Mouse (Mus musculus) myocyte (in vitro differentiated cells): ENCODE measurements around the gene Itpr1. TPM values are rescaled to one million over a fixed set of nuclear protein-coding genes. Genes with fewer than 3 reads are reported as not detected.
A peak's percentile ranks its signal among the peaks of the same experiment; 100 is the strongest.
"Not testable (repeated sequence)": the region's sequence is repeated elsewhere in the genome, so short reads cannot be mapped to it uniquely, and the experiment has no call there.

ENCODE experiments used
- H3K27me3 ChIP-seq: one replicate; pipeline ENCODE4 v1.6.1; 2011; ENCODE audit not compliant: control insufficient read depth, insufficient read depth, insufficient read length
- H3K36me3 ChIP-seq: one replicate; pipeline ENCODE4 v1.6.1; 2011; ENCODE audit not compliant: control insufficient read depth, insufficient read depth
- H3K4me2 ChIP-seq: one replicate; pipeline ENCODE4 v1.6.1; 2011; ENCODE audit warnings: low read depth, control low read depth
- H3K4me3 ChIP-seq: one replicate; pipeline ENCODE4 v1.5.1; 2011; ENCODE audit warnings: mild to moderate bottlenecking, control low read depth, moderate library complexity
- H3K79me2 ChIP-seq: one replicate; pipeline ENCODE4 v1.6.1; 2011; ENCODE audit not compliant: control insufficient read depth, insufficient read depth
- H3ac ChIP-seq: one replicate; pipeline ENCODE4 v1.6.1; 2011; ENCODE audit not compliant: control insufficient read depth, insufficient read length
- CEBPB ChIP-seq: IDR thresholded peaks from 2 replicates; pipeline ENCODE4 v1.6.1; 2011; ENCODE audit warnings: mild to moderate bottlenecking, moderate library complexity; ENCODE audit not compliant: poor library complexity, insufficient read depth, severe bottlenecking
- E2F4 ChIP-seq: IDR thresholded peaks from one replicate; pipeline ENCODE4 v1.6.1; 2011; ENCODE audit warnings: mild to moderate bottlenecking, control low read depth, moderate library complexity; ENCODE audit not compliant: insufficient read depth
- MAX ChIP-seq: IDR thresholded peaks from one replicate; pipeline ENCODE4 v1.6.1; 2011; ENCODE audit warnings: low read depth, mild to moderate bottlenecking, control low read depth
- MYOD1 ChIP-seq, 3 experiments: IDR thresholded peaks; one replicate each; pipeline ENCODE4 v1.6.1; 2011; ENCODE audit warnings: control low read depth in 2 of 3, low read depth in 2 of 3, mild to moderate bottlenecking in 2 of 3, moderate library complexity in 1 of 3; ENCODE audit not compliant: insufficient read length in 2 of 3, control insufficient read depth in 1 of 3
- MYOG ChIP-seq, 3 experiments: IDR thresholded peaks; one replicate each; pipeline ENCODE4 v1.6.1; 2011; ENCODE audit warnings: control low read depth in 2 of 3, low read depth in 2 of 3, mild to moderate bottlenecking in 2 of 3; ENCODE audit not compliant: insufficient read length in 2 of 3, control insufficient read depth in 1 of 3, insufficient read depth in 1 of 3
- POLR2A ChIP-seq: IDR thresholded peaks from one replicate; pipeline ENCODE4 v1.6.1; 2011; ENCODE audit warnings: low read depth, mild to moderate bottlenecking, control low read depth, moderate library complexity; ENCODE audit not compliant: insufficient read length
- POLR2AphosphoS2 ChIP-seq: IDR thresholded peaks from one replicate; pipeline ENCODE4 v1.6.1; 2011; ENCODE audit warnings: low read depth, control low read depth; ENCODE audit not compliant: insufficient read length
- REST ChIP-seq: IDR thresholded peaks from one replicate; pipeline ENCODE4 v1.6.1; 2011; ENCODE audit warnings: mild to moderate bottlenecking, control low read depth, moderate library complexity; ENCODE audit not compliant: insufficient read depth, insufficient read length
- SRF ChIP-seq: IDR thresholded peaks from one replicate; pipeline ENCODE4 v1.6.1; 2011; ENCODE audit warnings: low read depth; ENCODE audit not compliant: control insufficient read depth, insufficient read length
- TCF12 ChIP-seq: IDR thresholded peaks from one replicate; pipeline ENCODE4 v1.6.1; 2011; ENCODE audit warnings: mild to moderate bottlenecking, control low read depth; ENCODE audit not compliant: poor library complexity, insufficient read depth, severe bottlenecking
- TCF3 ChIP-seq: IDR thresholded peaks from one replicate; pipeline ENCODE4 v1.6.1; 2011; ENCODE audit warnings: low read depth, control low read depth; ENCODE audit not compliant: insufficient read length
- USF1 ChIP-seq: IDR thresholded peaks from one replicate; pipeline ENCODE4 v1.6.1; 2011; ENCODE audit warnings: low read depth, mild to moderate bottlenecking, control low read depth, moderate library complexity
- polyA plus RNA-seq: library from polyadenylated mRNA; unstranded; fragments of >200 nt; fragmentation: generic; extraction: Trizol; gene quantifications from one replicate; pipeline ENCODE4 v1.2.1, GENCODE M21; 2012; ENCODE audit warnings: missing spikeins

Itpr1 gene
- polyA plus RNA-seq, 1 experiment = 3.1 TPM

- Histone ChIP-seq H3ac (no peak overlapping the region), H3K27me3 (no peaks in the 10 kb centered on the region)
Observed at GRCm38 (mm10) chr6:108562971-108563370, 350.1 kb downstream of the Itpr1 start.

GRCm38 (mm10) chr6:108565447-108565846, 352.6 kb downstream of the Itpr1 start:
- not testable (repeated sequence) for H3K4me2 ChIP-seq

More at GRCm38 (mm10) chr6:108562971-108563370, 350.1 kb downstream of the Itpr1 start:
- no peak overlapping the region for H3K4me2 ChIP-seq
- no peaks in the 10 kb centered on the region for H3K79me2 ChIP-seq
- TF ChIP-seq REST (no peak), SRF (no peak), MYOD1 (IDR thresholded peaks at IDR 0.05; ENCODE audit: control insufficient read depth in 1 of 3, insufficient read length in 2 of 3, low read depth in 2 of 3) (no peak), USF1 (no peak), MAX (no peak), TCF12 (no peak), E2F4 (no peak), POLR2A (no peak), CEBPB (no peak), POLR2AphosphoS2 (no peak), TCF3 (no peak), MYOG (IDR thresholded peaks at IDR 0.05; ENCODE audit: control insufficient read depth in 1 of 3, insufficient read depth in 1 of 3, insufficient read length in 2 of 3, low read depth in 2 of 3) (no peak)
- H3K4me3 ChIP-seq = no peak overlapping the region
- H3K36me3 ChIP-seq = no peaks in the 10 kb centered on the region

GRCm38 (mm10) chr6:108566549-108566948, 353.7 kb downstream of the Itpr1 start:
- TF ChIP-seq POLR2AphosphoS2 (no peak), MYOD1 (IDR thresholded peaks at IDR 0.05; ENCODE audit: control insufficient read depth in 1 of 3, insufficient read length in 2 of 3, low read depth in 2 of 3) (no peak), MAX (no peak), TCF12 (no peak), E2F4 (no peak), POLR2A (no peak), TCF3 (no peak), SRF (no peak), USF1 (no peak)
- Histone ChIP-seq H3K4me2 (no peak overlapping the region), H3K27me3 (no peaks in the 10 kb centered on the region), H3ac (no peak overlapping the region), H3K79me2 (no peaks in the 10 kb centered on the region), H3K4me3 (no peak overlapping the region), H3K36me3 (no peaks in the 10 kb centered on the region)

More at GRCm38 (mm10) chr6:108565447-108565846, 352.6 kb downstream of the Itpr1 start:
- H3K4me3 ChIP-seq, H3K36me3 ChIP-seq, H3K79me2 ChIP-seq, H3ac ChIP-seq, H3K27me3 ChIP-seq: not testable (repeated sequence)

- Histone ChIP-seq H3K4me2 (peak overlapping the region; percentile 82), H3ac (no peak overlapping the region), H3K27me3 (no peaks in the 10 kb centered on the region), H3K36me3 (no peaks in the 10 kb centered on the region), H3K4me3 (peak overlapping the region; percentile 10), H3K79me2 (no peaks in the 10 kb centered on the region)
- TF ChIP-seq MYOG (IDR thresholded peaks at IDR 0.05; ENCODE audit: control insufficient read depth in 1 of 3, insufficient read depth in 1 of 3, insufficient read length in 2 of 3, low read depth in 2 of 3) = no peak
- TF ChIP-seq REST = no peak
Observed at GRCm38 (mm10) chr6:108569460-108570187, 356.7 kb downstream of the Itpr1 start.

GRCm38 (mm10) chr6:108570351-108571041, 357.6 kb downstream of the Itpr1 start:
- TF ChIP-seq POLR2A (peak; percentile 69), SRF (peak; percentile 61), MYOD1 (IDR thresholded peaks at IDR 0.05; ENCODE audit: control insufficient read depth in 1 of 3, insufficient read length in 2 of 3, low read depth in 2 of 3) (peak; percentile 42 to 93 (median 83)), TCF12 (peak; percentile 77), REST (no peak), CEBPB (no peak), TCF3 (no peak), MAX (no peak), MYOG (IDR thresholded peaks at IDR 0.05; ENCODE audit: control insufficient read depth in 1 of 3, insufficient read depth in 1 of 3, insufficient read length in 2 of 3, low read depth in 2 of 3) (peak; percentile 79 to 92 (median 82)), USF1 (no peak), POLR2AphosphoS2 (peak; percentile 67), E2F4 (no peak)
- H3ac ChIP-seq = no peak overlapping the region
- peak overlapping the region; percentile 82 for H3K4me2 ChIP-seq
- H3K4me3 ChIP-seq = peak overlapping the region; percentile 10
- H3K79me2 ChIP-seq = no peaks in the 10 kb centered on the region
- no peaks in the 10 kb centered on the region for H3K27me3 ChIP-seq
- H3K36me3 ChIP-seq = no peaks in the 10 kb centered on the region
